Mouse (Mus musculus) adrenal gland, postnatal 14 days (tissue): ENCODE measurements around the gene Otogl. TPM values are rescaled to one million over a fixed set of nuclear protein-coding genes. Genes with fewer than 3 reads are reported as not detected.

ENCODE experiments used
- DNase-seq: peaks from one replicate; pipeline ENCODE4 v3.0.0; 2021; ENCODE audit warnings: mixed read lengths
- total RNA-seq: library from RNA; stranded (reverse); gene quantifications from 2 replicates; pipeline ENCODE4 v1.2.3, GENCODE M21; 2021

Gene Otogl
- total RNA-seq, 1 experiment from 2014 or later, result 0.22 TPM

DNA sequence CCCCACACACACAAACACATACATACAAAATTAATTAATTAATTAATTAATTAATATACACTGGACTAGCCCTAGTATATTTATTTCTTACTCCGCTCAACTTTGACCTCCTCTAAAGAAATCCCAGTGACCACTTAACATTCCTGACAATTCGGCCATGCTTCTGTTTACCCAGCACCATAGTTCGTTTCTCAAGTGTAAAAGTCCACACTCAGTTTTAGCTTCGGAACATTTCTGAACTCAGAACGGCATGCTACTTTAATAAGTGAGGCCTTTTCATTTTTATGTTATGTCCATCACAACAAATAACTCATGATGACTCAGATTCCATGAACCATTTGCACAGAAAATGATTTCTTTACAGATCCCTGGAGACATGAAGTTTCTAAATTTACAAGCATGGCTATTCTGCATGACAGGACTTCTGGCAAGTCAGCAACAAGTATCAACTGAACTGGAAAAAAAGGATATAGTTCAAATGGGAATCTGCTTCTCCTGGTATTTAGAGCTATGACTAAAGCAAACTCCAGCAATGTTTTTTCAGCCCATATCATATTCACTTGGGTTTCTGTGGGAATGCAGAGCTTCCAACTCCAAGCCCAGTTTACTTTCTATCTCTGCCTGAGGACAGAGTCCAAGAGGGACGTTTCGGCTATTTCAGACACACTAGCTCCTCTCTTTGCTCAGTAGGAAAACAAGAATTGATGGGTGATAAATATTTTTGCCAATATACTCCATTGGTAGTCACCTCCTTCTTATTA, 6.5 kb downstream of the Otogl start:
- no peak for DNase-seq

- no peak for DNase-seq
Measured at GRCm38 (mm10) chr10:107901958-107902357, 10.0 kb downstream of the Otogl start.

GRCm38 (mm10) chr10:107901204-107901879, 10.6 kb downstream of the Otogl start:
- DNase-seq, result no peak

DNA sequence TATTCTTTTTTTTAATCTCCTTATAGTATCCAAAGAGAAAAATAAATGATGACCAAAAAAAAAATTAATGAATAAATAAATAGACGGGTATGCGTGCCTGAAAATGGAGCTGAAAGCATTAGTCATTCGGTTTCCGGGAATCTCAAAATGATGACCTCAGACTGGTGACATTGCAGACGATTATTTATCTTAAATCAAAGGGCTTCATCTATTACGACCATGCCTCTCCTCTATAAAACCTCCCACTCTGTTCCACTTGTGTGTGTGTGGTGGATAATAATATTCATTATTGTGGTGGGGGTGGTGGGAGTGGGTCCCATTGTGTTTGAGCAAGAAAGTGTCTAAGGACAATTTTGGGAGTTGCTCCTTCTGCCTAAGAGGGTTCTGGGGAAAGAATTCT, 12.0 kb downstream of the Otogl start:
- DNase-seq, result no peak

DNA sequence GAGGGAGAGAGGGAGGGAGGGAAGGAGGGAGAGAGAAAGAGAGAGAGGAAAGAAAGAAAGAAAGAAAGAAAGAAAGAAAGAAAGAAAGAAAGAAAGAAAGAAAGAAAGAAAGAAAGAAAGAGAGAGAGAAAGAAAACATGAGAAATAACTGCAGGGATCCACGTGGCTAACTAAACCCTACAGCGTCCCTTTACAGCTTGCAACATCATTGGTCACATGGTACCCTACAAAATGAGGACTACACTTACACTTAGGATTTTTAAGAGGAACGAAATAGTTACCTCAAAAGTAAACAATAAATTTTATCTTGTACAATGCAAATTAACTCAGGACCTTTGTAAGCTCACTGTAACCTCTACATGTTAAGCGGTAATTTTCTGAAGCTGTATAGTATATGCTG, 15.8 kb downstream of the Otogl start:
- DNase-seq, result no peak

DNA sequence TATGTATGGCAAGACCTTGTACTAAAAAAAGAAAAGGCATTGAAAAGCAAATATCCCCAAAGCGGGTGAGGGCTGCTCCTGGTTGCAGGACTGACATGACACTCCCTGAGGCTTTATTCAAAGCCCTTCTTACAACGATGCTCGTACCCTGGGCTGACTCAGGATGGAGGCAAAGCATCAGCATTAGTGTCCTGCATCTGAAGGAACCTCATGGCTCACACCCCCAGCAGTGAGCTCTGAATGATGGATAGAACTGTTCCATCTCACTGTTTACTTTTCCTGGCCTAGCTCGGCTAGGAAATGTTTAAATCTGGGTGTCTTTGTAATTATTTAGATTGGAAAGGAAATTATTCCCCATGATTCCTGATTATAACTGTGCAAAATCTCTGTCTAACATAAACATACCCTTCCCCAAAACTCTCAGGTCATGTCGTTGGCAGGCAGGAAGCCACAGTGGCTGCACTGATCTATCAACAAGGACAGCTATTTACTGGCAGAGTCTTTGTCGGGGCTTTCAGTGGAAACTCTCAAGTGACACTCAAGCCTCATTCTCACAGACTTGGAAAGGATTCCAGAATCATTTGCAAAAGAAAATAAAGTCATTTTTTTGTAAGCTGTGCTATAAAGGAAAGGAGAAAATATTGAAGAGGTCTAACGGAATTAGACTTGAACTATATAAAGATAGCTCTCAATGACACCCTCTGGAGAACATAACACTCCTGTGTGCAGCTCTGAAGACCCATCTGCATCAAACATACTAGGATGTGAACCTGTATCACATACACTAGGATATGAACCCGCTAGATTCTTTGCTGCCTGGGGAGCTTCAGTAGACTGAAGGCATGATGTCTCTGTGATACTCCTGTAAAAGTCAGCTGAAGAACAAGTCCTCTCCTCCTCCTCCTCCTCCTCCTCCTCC, 17.0 kb downstream of the Otogl start:
- DNase-seq, result no peak

- DNase-seq, result no peak
Measured at GRCm38 (mm10) chr10:107890400-107890799, 21.5 kb downstream of the Otogl start.

- DNase-seq, result no peak
Measured at GRCm38 (mm10) chr10:107872542-107872941, 39.4 kb downstream of the Otogl start.

GRCm38 (mm10) chr10:107872109-107872508, 39.8 kb downstream of the Otogl start:
- DNase-seq, result no peak

GRCm38 (mm10) chr10:107870540-107870939, 41.4 kb downstream of the Otogl start:
- DNase-seq, result no peak

- no peak for DNase-seq
Measured at GRCm38 (mm10) chr10:107868904-107869303, 43.0 kb downstream of the Otogl start.

GRCm38 (mm10) chr10:107867414-107867813, 44.5 kb downstream of the Otogl start:
- no peak for DNase-seq

DNA sequence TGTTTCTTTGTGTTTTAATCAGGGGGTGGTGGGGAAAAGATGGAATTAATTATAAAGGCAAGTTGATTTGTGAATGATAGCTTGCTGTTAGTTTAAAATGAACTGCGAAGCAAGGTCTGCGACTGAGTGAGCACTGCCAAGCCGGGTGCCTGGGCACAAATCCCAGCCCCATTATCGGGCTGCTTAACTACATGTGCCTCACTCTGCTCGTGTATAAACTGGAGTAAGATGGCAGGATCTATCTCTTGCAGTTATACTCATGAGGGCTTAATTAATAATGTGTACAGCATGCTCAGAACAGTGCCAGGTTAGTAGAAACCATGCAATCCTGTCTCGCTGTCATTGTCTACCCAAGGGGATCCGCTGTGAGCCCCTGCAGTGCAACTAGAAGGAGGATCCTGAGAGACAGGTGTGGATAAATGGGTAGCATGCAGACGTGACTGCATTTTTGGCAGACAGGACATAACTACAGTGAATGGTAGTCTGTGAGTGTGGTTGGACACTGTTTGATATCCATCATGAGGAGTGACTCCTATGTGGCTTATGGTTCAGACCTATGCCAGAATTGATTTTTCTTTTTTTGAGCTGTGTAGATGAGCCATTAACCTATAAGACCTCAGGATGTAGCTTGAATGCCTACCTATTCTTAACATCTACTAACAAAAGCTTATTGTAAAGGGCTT, 51.6 kb downstream of the Otogl start:
- no peak for DNase-seq

GRCm38 (mm10) chr10:107859220-107859619, 52.7 kb downstream of the Otogl start:
- no peak for DNase-seq

DNA sequence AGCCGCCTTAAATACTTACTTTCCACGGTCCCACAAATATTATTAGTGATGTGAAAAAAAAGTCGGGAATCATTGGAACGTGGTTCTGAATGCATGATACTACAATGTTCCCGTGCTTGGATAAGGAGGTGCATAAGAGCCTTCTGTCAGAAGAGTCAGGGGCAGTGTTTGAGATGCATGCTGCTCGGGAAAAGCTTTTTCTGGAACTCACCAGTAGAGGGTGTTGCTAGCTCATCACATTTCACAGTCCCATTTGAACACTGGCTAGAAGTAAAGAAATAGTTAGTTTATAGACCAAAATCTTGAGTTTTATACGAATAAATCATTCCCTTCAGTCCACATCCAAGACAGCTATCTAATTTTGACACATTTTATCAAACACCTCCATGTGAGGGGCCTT, 53.2 kb downstream of the Otogl start:
- peak; percentile 18 for DNase-seq

- no peak for DNase-seq
Measured at GRCm38 (mm10) chr10:107844906-107845305, 67.0 kb downstream of the Otogl start.

DNA sequence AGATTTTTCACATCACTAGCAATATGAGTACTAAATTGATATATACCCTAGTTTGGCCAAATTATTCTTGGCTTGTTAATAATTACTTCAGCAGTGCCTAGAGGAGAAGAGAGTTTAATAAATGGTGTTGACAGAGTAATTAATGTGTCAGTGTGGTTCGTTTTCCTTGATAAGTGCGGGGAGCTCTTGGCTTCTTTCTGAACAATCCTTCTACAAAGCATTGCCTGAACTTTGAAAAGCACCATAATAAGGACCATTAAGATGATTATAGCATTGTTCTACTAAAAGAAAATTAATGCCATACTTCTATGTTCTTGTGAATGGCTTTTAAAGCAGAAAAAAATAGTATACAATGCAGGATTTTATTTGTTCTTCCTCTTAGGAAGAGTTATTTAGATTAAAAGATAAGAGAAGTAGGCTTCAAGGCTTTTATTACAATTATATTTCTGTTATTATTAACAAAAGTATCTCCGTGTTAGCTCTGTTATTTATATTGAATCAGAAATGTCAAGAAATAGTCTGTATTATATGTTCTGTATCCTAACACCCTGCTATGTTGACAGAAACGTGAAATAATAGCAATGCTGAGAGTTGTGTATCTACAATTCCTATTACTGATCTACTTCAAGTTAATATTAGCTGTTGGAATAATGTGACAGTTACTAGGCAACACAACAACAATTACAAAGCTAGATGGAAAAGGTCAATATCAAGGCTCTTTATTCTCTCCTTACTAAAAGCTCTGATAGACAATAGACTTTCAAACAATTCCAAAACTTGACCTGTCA, 77.3 kb downstream of the Otogl start:
- DNase-seq, result no peak

DNA sequence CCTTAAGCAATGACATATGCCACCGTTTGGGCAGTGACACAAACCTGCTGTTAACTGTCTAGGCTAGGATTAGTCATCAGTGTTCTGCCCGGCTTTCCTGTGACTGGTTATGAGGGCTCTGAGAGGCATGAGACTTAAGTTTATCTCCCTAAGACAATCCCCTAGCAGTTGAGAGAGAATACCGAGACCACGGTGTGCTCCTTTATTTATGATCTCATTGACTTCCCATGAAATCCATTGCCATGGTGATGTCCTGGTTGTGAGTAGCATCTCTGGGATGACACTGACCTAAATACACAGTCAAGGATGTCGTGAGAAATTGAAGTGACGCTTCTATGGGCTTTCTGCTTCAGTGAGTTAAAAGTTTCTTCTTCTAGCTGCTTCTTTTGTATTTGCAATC, 82.8 kb downstream of the Otogl start:
- DNase-seq, result peak; percentile 6

- no peak for DNase-seq
Measured at GRCm38 (mm10) chr10:107813814-107814483, 98.0 kb downstream of the Otogl start.

- DNase-seq, result no peak
Measured at GRCm38 (mm10) chr10:107810649-107811398, 101.1 kb downstream of the Otogl start.
